Mouse (Mus musculus): Measurements from ENCODE around the gene Capns2. TPM values are rescaled to one million over a fixed set of nuclear protein-coding genes. Genes with fewer than 3 reads are reported as not detected.
"Not testable (repeated sequence)": the region's sequence is repeated elsewhere in the genome, so short reads cannot be mapped to it uniquely, and the experiment has no call there.

The Capns2 gene
- 1 to 10 TPM in 1 of 2 experiments, not detected in 1; 1.2 TPM for total RNA-seq (2021)
- long read RNA-seq, experiment 1, result 0 reads
- long read RNA-seq, experiment 2, result 0 reads

DNA sequence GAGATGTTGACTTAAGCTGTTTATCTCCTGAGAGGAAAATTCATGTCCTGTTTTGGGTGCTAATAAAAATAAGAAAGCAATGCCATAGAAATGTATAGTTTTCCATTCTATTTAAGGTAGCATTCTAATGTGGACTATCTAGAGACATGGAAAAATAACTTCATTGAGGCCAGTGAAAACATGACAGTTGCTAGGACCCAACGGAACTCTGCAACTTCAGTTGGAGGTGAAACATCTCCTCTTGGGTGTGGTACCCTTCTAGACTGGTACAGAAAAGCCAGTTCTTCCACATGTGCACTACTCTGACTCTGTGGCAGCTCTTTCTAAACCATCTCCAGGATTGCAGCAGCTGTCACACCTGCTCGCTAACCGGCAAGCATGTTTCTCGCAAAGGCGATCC lies at the start of gene Capns2:
Capns2 (plus strand) TSS at position 301 of the 400 bp plus-strand sequence.
- DNase-seq (ENCODE audit: low spot score in 2 of 2), result no peak

DNA sequence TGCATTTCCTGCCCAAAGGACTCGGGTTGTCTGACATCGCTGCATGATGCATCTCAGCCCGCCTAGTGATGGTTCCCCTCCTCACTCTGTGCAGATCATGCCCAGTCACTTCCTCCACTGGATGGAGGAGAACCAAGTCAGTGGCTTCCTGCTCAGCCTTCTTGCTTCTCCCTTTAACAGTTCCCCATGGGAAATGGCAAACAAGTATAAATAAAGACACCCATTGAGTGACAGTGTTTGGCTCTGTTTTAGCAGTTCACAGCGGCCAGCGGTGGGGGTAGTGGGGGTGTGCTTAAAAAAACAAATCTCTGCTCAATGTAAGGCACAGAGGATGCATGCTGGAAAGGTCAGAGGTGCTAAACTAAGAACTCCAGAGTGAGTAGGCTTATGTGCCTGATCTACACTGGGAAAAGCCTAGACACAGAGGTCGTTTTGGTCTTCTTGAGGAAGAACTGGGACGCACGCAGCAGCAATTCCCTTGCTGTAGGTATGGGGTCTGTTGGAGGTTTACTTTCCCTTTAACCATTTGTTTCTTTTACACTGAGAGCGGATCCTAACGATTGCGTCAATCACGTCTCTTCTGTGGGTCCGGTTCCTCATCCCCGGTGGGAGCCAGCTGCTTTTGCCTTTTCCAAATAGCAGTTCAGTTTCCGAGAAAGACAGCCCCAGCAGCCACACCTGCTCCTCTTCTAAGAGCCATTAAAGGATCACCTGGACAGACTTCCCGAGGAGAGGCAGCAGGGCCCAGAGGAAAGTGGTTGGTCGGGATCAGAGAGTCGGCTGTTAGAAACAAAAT lies 47.8 kb upstream of the Capns2 start:
- DNase-seq (ENCODE audit: low spot score in 2 of 2), result no peak

DNA sequence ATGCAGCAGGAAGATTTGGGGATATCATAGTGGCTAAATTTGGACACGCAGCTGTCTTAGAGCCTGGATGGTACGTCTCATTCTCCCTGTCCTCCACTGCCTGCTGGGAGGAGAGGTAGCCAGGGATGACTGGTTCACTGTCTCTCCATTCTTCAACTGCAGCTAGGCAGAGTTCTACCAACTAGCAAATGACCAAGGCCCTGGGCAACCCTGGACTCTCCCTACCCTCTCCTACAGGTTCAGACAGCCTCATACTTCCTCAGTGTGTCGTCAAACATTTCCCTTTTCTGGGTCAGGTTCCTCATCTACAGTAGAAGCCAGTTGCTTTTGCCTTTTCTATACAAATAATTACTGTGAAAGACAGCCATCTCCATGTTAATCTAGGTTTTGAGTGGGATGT lies 46.5 kb upstream of the Capns2 start:
- DNase-seq (ENCODE audit: low spot score in 2 of 2), result no peak

DNA sequence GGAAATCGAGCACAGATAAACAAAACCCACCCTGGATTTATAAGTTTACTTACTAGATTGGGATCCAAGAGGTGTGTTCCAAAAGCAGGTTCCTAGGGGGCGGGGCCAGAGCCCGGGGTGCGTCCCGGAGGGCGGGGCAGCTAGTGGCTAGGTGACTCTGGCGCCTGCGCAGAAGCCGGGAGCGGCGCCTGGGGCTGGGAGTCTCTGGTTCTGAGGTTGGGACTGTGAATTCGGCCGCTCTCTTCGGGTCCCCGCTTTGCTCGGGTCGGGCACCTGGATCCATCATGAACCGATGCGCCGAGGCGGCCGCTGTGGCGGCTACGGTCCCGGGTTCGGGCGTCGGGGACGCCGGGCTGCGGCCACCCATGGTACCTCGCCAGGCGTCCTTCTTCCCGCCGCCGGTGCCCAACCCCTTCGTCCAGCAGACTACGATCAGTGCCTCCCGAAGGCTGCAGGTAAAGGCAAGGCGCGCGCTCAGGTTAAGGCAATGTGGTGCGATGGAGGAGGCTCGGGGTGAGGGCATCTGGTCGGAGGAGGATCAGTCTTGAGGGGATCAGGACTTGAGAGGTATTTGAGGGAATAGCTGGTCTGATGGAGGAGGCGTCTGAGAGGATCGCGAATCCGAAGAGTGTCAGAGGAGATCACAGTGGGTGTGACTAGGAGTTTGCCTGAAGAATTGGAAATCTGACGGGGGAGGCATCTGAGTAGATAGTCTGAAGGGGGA lies 45.9 kb upstream of the Capns2 start, which contains the start of gene Lpcat2:
Lpcat2 (plus strand) TSS at position 169 of the 724 bp plus-strand sequence.
- DNase-seq (ENCODE audit: low spot score in 2 of 2), result peak; percentile 72 to 75

DNA sequence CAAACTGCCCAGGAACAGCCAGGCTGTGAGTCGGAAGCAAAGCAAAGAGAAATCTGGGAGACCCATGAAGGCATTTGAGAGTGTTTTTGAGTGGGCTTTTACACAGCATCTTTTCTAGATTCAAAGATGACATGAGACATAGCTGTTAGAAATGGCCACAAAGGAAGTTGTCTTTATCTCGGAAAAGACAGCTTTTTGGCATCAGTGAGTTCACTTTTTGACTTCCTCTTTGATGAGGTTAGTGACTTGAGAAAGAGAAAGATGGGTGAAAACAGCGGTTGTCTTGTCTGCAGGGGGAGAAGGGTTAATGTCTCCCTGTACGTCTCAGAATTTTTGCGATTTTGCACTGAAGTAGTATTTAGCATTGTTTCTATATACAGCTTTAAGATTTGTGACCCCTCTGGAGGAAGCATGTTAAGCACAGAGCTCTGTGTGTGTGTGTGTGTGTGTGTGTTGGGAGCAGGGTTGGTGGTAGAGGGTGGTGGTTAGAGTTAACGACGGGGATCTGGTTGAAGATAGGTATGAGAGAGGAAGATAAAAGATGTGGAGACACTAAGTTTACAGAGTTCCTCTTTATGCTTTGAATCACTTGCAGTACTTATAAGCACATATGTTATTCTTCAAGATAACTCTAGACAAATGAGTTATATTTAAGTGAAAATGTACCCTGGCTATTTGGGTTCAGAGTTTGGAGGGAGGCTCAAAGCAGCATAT lies 44.8 kb upstream of the Capns2 start:
- no peak for DNase-seq (ENCODE audit: low spot score in 2 of 2)

DNA sequence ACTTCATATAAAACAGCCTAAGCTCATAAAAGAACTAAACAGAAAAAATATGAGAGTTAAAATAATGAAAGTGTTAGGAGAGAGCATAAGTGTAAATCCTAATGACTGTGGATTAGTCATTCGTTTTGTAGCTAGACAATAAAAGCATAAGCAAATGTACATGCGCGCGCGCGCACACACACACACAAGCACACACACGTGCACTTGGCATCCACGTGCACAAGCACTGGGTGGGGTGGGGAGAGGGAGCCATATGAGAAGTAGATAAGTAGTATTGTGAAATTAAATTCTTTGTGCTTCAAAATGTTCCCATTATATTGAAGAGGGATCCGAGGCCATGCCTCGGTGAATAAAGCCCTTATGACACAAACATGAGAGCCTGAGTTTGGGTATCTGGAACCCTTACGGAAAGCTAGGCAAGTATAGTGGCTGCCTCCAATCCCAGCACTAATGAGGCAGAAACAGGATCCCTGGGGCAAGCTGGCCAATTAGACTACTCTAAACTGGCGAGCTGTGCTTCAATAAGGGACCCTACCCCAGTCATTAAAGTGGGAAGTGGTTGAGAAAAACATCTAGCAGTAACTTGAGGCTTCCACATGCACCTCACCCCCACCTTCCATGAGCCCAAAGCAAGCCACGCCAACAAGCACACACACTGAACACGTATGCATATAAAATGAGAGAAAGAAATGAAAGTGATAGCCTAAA lies 42.6 kb upstream of the Capns2 start:
- DNase-seq (ENCODE audit: low spot score in 2 of 2), result no peak

DNA sequence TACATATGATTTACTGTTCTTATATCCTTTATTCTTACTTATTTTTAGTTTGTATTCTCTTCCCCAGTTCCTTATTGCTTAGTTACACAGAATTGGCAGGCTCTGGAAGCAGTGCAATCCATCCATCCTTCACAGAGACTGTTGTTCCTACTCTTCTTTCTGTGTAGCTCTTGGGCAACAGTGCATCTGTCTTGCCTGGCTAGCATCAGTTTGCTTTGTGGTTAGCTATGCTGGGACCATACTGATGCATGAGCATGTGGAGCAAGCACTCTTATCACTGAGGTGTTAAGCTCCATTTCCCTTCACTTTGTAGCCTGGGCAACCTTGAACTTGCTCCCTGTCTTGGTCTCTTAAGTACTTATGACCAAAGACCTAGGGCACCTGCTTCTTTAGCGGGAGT lies 39.2 kb upstream of the Capns2 start:
- DNase-seq (ENCODE audit: low spot score in 2 of 2), result no peak

DNA sequence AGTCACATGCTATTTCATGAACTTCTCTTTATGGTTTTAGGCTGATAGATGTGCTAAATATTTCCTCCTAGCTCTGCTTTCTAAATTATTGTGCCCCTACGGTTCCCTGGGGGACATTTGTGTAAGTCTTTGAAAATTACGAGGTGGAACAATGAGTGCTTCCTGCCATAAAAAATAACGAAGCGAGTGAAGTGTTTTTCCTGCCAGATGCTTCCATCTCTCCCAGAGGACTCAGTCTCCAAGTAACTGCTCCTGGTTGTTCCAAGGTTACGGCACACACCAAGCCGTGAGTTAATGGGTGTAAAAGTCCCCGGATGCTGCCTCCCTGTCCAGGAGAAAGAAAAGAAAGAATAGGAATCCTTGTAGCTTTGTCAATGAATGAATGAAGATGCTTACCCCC lies 30.9 kb upstream of the Capns2 start:
- DNase-seq (ENCODE audit: low spot score in 2 of 2), result no peak

DNA sequence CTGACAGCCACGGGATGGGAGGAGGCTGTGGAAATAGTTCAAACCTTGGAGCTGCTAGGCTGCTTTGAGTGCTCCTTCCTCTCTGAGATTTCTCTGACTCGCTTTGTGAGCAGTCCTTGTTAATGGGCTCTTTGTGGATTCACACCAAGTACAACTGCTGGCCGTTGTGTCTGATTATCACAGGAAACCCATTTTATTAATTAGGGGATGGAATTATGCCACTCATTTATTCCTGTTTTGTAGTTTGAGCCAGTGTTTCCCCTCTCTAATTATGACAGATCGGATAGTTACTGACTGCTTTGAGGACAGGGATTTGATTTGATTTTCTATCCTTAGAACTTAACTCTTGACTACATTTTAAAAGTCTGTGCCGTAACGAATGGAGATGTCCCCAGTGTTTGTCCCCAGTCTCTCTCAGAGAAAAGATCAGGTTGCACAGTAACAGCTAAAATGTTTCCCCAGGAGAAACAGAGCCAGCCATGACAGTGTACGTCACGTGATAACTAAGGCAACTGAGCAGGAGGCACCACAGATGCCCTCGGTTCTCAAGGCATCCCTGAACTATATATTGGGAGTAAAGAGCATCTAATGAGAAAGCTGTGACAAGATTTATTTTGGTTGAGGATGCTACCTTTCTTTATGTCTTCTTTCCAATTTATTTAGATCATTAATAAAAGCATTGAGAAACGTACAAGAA lies 29.0 kb upstream of the Capns2 start:
- no peak for DNase-seq (ENCODE audit: low spot score in 2 of 2)

DNA sequence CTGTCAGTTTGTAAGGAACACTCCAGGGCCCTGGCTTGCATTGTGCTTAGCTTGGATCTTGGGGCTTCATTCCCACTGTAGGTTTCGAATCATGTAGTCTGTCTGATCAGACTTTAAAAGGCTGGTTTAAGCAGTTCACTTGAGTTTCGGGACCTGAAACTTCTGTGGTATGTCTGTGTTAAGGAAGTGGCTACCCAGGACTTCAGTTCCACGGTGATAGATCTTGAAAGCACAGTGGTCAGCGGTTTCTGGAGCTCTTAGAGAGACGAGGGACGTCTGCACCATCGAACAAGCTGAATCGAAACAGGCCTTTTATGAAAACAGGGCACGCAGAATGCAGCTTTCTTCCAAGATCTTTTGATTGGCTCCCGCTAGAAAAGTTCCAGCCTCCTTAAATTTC lies 25.4 kb upstream of the Capns2 start:
- no peak for DNase-seq (ENCODE audit: low spot score in 2 of 2)

DNA sequence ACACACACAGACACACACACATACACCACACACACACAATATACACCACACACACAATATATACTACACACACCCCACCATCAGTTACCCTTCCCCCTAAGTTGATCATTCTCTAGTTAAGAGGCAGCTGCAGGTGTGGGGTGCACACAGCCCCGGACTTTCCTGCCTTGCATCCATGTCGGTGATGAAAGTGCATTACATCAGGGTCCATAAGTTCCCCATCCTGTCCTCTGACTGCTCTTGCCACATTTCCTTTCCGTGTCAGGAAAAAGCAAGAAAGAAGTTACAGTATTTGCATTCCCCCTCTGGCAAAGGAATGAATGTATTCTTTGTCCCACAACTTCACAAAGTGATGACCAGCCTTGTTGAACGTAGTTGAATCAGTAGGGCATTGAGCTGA lies 20.0 kb upstream of the Capns2 start:
- no peak for DNase-seq (ENCODE audit: low spot score in 2 of 2)

DNA sequence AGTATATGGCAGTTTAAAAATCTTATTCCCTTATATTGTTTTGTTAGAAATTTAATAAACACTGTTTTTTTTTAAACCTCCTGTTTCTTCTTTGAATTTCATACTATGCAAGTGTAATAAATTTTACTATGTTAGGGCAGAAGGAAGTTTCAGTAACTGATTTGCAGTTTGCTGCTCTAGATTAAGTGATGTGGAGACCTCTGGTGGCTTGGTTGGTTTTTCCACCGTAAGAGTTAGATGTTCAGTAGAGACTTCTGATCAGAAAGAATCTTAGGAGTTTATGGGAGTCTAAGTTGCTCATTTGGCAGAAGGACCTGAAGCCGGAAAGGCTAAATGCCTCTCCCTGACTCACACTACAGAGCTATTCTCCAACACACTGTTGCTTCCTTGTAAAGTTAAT lies 17.4 kb upstream of the Capns2 start:
- DNase-seq (ENCODE audit: low spot score in 2 of 2), result no peak

DNA sequence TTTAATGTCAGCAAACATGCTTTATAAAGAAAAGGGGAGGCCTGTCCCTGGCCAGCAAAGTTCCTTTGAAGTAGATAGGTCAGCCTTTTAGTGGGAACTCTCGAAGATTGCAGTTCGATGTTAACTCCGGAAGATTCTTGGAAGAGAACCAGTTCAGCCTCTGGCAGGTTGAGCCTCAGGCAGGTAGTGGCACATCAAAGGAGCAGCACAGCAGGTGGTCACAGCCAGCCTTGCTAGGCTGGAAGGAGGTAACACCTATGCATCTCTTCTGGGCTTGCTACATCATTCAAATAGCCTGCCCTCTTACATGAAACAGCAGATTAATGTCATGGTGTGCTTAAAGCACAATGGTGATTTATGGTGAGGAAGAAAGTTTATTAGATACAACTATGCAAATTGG lies 9.0 kb upstream of the Capns2 start:
- DNase-seq (ENCODE audit: low spot score in 2 of 2), result not testable (repeated sequence)

DNA sequence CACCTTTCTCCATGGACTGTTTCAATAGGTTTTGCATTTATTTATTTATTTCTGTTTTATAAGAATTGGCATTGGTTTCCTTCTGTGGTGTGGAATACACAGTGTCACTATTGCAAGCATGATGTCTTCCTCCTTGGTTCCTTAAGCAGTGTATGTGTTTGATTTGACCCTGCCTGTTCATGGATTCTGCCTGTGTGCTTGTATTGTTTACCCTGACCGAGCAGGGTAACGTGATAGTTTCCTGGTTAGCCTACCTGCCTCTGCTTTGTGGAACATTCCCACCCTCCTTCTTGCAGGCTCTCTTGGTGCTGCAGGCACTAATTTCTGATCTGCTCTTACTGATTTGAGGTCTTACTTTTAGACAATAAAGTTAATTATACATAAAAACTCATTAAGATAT lies 7.3 kb upstream of the Capns2 start:
- DNase-seq (ENCODE audit: low spot score in 2 of 2), result no peak

DNA sequence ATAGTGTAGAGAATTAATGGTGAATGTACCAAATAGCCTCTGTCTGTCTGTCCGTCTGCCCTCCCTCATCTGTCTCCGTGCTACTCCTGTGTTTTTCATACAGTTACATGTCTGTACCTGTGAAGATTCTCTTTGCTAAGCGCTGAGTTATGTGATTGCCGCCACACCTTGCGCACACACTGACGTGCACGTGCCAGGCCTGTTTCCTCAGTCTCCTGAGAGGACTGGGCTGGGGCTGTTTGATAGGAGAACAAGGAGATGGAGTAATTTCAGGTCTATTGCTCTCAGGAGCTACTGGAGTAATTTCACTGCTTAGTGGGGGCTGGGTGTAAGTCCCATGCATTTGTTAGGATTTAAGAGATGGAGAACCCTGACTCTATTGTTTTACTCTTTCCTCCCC lies 6.2 kb upstream of the Capns2 start:
- no peak for DNase-seq (ENCODE audit: low spot score in 2 of 2)

DNA sequence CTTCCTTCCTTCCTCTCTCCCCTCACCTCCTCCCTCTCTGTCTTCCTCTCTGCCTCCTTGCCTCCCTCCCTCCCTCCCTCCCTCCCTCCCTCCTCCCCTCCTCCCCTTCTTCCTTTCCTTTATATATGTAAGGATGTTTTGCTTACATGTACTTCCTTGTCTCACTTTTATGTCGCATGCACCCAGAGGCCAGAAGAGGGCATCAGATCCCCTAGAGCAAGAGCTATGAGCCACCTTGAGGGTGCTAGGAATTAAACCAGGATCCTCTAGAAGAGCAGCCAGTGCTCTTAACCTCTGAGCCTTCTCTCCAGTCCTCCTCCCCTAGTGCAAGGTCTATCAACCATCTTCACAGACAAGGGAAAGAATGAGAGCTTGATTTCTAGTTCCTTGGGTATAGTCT lies 5.2 kb upstream of the Capns2 start:
- DNase-seq (ENCODE audit: low spot score in 2 of 2), result no peak

DNA sequence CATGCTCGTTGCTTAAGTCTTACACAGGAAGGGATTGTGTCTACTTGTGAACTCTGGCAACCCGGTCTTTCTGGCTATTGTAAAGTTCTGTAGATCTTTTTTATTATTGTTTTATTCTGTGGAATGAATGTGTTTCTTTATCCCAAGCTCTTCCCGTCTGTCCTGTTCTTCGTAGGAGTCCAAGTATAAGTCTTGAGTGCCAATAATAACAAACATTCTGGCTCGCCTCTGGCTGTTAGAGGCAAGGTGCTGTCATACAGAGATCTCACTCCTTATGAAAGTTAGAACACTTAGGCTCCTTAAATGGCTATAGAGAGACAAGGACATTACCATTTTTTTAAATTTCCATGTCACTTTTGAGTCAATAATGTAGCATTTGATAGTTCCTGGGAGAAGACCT lies 4.6 kb upstream of the Capns2 start:
- DNase-seq (ENCODE audit: low spot score in 2 of 2), result no peak

DNA sequence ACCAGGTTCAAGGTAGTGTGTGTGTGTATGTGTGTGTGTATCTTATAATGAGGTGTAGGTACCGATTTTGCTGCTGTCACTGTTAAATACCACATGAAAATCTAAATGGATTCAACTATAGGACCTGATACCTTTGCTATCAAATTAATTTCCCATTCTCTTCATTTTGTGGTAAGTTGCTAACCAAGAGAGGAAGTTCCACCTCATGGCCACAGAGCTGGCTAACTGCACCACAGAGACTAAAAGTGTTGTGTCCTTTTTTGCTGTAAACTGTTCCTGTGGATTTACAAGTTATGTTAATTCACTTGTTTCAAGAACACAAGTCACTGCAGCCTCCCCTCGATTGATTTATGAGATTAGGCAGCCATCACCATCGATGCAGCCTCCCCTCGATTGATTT lies 3.4 kb upstream of the Capns2 start:
- no peak for DNase-seq (ENCODE audit: low spot score in 2 of 2)

DNA sequence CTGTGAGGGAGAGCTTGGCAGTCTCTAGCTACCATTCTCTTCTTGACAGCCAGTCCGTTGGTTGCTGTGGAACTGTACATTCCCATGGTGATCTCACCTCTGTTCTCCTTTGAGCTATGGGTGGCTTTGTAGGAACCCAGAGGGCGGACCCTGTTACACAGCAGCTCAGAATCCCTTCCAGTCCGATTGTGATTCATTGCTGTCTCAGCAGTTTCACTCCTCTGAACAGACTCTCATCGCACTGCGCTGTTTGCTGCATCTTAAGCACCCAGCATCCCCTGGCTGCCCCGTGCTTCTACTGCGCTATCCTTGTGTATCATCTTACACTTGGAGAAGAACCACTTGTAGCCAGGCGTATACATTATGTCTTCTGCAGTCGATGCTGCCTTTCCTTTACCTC lies 1.6 kb upstream of the Capns2 start:
- no peak for DNase-seq (ENCODE audit: low spot score in 2 of 2)

DNA sequence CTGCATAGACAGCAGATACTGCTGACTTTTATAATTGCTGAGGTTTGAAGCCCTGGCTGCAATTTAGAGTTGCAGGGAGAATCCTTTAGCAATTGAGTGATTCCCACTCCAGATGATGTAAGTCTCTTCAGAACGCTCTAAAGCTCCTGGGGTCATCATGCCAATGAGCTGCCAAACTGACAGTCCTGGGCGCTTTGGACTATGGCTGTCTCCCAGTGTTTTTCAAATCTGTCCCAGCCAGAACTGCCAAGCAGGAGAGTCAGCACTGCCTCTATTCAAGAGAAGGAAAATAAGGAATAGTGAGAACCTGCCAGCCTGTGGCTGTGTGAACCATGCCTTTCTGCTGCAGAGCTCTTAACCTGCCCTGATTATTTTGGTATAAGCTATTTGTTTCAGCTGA lies 1.8 kb downstream of the Capns2 start:
- no peak for DNase-seq (ENCODE audit: low spot score in 2 of 2)
